Mouse (Mus musculus): ENCODE results near the gene Ccr4.

The Ccr4 gene

DNA sequence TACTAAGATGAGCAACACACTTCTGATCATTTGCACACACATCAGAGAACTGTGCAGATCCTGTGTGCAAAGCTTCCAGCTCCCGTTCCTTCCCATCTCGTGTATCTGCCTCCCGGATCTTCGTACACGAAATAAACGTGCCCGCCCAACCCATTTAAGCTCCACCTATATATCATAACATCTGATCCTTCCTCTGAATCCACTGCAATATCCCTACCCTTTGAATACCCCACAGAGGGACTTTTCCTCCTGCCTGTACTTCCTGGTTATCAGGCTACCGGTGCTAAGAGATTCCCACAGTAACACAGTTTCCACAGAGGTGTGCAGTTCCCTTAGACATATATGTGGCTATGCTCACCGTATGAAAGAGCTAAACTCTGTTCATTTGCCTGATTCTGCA is at the start of gene Ccr4:
Gene Ccr4 (minus strand): TSS at position 101 of the 400 bp plus-strand sequence.
- no peak for DNase-seq (ENCODE audit: low spot score in 2 of 2)

- no peak for DNase-seq (ENCODE audit: low spot score in 2 of 2)
Observed at GRCm38 (mm10) chr9:114553828-114554227, 49.1 kb upstream of the Ccr4 start.

- DNase-seq (ENCODE audit: low spot score in 2 of 2): no peak
Observed at GRCm38 (mm10) chr9:114550033-114550432, 45.3 kb upstream of the Ccr4 start.

GRCm38 (mm10) chr9:114549117-114549516 is 44.4 kb upstream of the Ccr4 start:
- no peak for DNase-seq (ENCODE audit: low spot score in 2 of 2)

GRCm38 (mm10) chr9:114548496-114548895 is 43.8 kb upstream of the Ccr4 start:
- DNase-seq (ENCODE audit: low spot score in 2 of 2): no peak

- no peak for DNase-seq (ENCODE audit: low spot score in 2 of 2)
Observed at GRCm38 (mm10) chr9:114547643-114548077, 42.9 kb upstream of the Ccr4 start.

DNA sequence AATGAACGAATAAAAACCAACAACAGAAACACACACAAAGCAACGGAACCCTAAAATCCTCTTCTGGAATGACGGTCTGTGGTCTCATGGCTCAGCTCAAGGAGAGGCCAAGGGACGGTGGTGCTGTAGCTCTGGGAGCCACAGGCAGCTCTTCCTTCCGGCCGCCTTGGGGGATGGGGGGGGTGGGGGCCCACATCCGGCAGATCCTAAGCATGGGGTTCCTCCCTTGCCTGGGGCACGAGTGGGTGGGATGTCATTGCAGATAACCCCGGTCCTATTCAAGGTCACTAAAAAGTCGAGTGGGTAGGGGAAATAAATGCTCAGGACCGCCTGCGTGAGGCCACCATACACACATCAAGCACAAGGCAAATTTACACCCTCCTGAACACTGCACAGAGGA is 42.0 kb upstream of the Ccr4 start:
- DNase-seq (ENCODE audit: low spot score in 2 of 2): no peak

DNA sequence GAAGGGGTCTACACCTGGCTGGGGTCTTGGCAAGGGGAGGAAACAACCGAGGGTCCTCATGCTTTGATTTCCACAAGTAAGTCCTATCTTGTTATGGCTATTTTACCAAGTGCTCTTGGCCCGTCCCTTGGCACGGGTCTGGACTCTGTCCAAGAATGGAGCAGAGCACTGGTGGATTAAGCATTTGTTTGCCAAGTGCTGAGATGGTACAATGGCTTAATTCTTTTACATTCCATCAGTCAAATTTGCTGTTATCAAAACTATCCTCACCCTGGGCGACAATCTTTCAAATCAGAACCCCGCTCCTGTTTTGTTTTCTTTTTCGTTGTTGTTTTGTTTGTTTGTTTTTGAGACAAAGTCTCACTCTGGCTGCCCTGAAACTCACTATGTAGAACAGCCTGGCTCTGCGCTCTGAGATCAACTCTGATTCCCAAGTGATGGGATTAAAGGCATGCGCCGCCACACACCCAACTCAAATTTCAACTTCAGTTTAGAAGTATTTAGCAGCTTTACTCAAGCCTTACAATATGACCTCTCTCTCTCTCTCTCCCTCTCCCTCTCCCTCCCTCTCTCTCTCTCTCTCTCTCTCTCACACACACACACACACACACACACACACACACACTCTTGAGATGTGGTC is 40.2 kb upstream of the Ccr4 start:
- no peak for DNase-seq (ENCODE audit: low spot score in 2 of 2)

DNA sequence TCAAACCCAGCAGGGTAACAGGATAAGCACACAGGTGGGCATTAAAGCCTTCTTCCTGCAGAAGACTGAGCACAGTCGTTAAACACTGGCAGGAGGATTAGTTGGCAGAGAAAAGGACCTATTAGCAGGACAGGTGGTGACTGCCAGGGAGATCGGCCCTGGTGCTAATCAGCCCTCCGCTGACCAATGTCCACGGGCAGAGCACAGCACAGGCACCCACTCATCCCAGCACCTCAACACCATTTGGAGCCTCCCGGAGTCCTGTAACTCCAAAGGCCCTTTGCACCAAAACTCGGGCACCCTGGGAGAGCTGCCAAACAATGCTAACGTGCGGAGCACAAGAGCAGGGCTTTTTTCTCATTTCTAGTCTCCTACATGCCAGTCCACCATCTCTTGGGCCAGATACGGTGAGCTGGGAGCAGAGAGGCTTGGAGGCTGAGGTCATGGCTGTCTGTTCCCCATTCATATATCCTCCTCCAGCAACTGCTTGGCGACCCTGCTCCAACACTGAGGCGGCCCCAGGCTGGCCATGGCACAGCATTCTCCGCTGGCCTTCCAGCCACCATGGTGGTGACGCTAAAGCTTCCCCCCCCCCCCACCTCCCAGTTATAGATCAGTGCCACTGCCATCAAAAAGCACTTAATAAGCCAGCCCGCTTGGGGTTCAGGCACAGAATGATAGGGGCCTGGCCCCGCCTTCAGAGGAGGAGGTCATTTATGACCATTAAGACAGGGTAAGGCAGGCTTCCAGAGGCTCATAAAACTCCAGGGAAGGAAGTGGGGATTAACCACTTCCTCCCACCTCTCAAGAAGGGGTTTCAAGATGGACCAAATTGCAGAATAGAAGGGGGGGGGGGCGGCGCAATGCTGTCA is 39.4 kb upstream of the Ccr4 start:
- no peak for DNase-seq (ENCODE audit: low spot score in 2 of 2)

- no peak for DNase-seq (ENCODE audit: low spot score in 2 of 2)
Observed at GRCm38 (mm10) chr9:114541279-114541741, 36.6 kb upstream of the Ccr4 start.

- DNase-seq (ENCODE audit: low spot score in 2 of 2): no peak
Observed at GRCm38 (mm10) chr9:114538996-114539563, 34.4 kb upstream of the Ccr4 start.

DNA sequence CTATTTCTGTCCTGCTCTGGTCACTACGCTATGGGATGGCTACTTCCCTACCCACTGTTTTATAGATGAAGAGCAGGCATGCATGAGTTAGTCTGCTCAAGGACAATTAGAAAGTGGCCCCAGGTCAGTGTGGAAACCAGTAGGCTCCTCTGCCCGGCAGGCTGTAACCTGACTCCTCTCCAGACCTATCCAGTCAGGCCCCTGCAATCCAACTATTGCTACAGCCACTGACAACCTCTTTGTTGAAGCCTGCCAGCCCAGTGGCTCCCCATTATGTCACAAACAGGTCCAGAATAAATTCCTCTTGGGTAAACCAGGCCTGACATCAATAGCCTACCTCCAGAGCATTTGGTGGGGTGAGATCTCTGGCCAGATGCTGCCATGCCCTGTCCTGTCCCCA is 31.9 kb upstream of the Ccr4 start:
- no peak for DNase-seq (ENCODE audit: low spot score in 2 of 2)

GRCm38 (mm10) chr9:114534747-114535517 is 30.2 kb upstream of the Ccr4 start:
- DNase-seq (ENCODE audit: low spot score in 2 of 2): peak in 1 of 2 experiments; percentile 24

- DNase-seq (ENCODE audit: low spot score in 2 of 2): no peak
Observed at GRCm38 (mm10) chr9:114533848-114534247, 29.1 kb upstream of the Ccr4 start.

DNA sequence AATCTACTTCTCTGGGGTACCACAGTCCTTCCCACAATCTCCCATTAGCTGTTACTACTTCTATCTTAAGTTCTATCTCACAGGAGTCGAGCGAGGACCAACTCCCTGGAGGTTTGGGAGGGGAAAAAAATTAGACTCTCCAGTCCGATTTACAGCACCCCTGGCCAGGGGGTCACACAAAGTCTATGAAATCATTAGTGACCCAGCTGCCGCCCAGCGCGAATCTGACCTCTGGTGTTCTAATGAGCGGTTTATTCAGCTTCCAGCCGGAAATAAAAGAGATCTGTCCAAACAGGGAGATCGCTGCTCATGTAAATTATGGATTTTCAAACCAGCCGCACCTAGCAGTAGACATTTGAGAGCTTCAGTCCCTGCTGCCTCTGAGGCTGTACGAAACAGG is 26.6 kb upstream of the Ccr4 start:
- no peak for DNase-seq (ENCODE audit: low spot score in 2 of 2)

- DNase-seq (ENCODE audit: low spot score in 2 of 2): peak in 1 of 2 experiments; percentile 46
Observed at GRCm38 (mm10) chr9:114528680-114529048, 23.9 kb upstream of the Ccr4 start.

GRCm38 (mm10) chr9:114527992-114528679 is 23.4 kb upstream of the Ccr4 start:
- no peak for DNase-seq (ENCODE audit: low spot score in 2 of 2)

DNA sequence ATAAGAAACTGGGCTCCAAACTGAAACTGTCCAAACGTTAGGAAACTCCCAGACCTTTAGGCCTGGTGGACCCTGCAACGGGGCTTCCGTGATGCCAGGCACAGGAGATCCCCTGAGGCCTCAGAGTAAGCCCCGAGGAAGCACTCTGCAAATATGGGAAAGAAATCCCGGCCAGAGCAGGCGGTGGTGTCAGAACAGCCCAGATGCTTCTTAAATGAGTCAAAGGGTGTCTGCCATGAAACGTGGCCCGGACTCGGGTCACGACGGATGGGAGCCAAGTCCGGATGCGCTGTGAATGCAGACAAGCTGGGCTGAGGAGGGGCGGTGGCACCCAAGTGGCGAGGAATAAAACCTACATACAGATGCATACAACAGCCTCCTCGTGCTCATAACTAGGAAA is 22.4 kb upstream of the Ccr4 start:
- no peak for DNase-seq (ENCODE audit: low spot score in 2 of 2)

DNA sequence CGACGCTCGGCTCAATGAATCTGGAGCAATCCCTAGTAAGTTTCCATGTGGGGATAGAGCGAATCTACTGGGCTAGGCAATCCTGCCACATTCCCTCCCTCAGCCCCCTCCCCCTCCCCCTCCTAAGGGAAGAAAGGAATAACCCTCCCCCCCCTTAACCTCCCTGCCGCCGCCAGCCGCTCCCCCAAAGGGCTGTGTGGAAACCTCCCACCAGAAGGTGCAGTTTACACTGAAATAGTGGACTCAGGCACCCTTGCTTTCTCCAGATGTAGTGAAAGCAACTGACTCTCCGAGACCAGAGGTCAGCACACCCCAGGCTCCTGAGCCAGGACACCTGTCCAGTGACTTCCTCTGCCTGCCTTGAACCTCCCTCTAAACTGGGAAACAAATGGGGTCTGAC is 21.9 kb upstream of the Ccr4 start:
- no peak for DNase-seq (ENCODE audit: low spot score in 2 of 2)

DNA sequence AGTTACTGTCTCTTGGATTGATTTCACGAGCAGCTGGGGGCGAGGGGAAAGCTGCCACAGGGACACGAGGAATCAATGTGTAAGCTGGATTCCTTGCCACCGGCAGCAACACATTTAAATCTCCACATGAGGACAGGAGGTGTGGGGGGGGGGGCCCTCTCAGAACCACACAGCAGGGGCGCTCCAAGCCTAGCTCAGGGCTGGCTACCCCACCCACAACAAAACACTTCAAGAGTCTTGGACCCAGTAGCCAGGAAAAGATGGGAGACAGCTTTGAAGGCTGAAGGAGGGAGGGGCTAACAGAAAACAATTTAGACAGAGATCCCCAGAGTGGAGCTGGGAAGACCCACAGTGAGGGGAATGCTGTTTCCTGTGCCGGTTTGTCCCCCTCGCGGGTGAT is 21.2 kb upstream of the Ccr4 start:
- no peak for DNase-seq (ENCODE audit: low spot score in 2 of 2)

DNA sequence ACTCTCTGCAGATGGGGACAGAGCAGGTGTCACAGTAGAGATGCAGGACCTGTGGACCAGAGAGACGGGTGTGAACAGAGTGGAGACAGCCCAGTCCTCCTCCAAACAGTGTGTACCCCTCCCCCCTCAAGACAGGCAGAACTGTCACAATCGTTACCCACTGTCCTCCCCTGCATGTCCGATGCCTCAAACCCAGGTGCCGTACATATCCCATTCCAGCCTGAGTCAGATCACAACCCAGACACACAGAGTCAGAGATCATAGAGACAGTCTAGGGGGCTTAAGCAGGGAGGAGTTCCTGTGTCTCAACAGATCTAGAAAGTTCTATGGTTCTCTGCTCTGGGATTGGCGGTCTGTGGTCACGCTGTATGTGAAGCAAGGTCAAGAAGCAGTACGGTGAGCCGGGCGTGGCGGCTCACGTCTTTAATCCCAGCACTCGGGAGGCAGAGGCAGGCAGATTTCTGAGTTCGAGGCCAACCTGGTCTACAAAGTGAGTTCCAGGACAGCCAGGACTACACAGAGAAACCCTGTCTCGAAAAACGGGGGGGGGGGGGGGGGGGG is 20.4 kb upstream of the Ccr4 start:
- no peak for DNase-seq (ENCODE audit: low spot score in 2 of 2)
